Mouse (Mus musculus) midbrain, embryonic 10.5 days (tissue): ENCODE measurements around the gene Adam11. TPM values are rescaled to one million over a fixed set of nuclear protein-coding genes. Genes with fewer than 3 reads are reported as not detected.
A peak's percentile ranks its signal among the peaks of the same experiment; 100 is the strongest.

ENCODE experiments used
- DNase-seq: peaks from one replicate; pipeline ENCODE4 v3.0.0-alpha.2; 2017; ENCODE audit warnings: low spot score
- H3K27ac ChIP-seq: fragments of 300-500 bp; sonication (generic); replicated peaks from 2 replicates; pipeline ENCODE4 v1.5.1; 2016; ENCODE audit warnings: mild to moderate bottlenecking
- H3K27me3 ChIP-seq: fragments of 300-500 bp; sonication (generic); 2 replicates; pipeline ENCODE4 v1.6.1; 2016; ENCODE audit warnings: low read depth, mild to moderate bottlenecking; ENCODE audit not compliant: poor library complexity, severe bottlenecking
- H3K36me3 ChIP-seq: fragments of 300-500 bp; sonication (generic); 2 replicates; pipeline ENCODE4 v1.6.1; 2016; ENCODE audit warnings: mild to moderate bottlenecking, moderate library complexity
- H3K4me1 ChIP-seq: fragments of 300-500 bp; sonication (generic); 2 replicates; pipeline ENCODE4 v1.6.1; 2016
- H3K4me3 ChIP-seq: fragments of 300-500 bp; sonication (generic); 2 replicates; pipeline ENCODE4 v1.5.1; 2016; ENCODE audit warnings: mild to moderate bottlenecking, moderate library complexity
- H3K9me3 ChIP-seq: fragments of 300-500 bp; sonication (generic); replicated peaks from 2 replicates; pipeline ENCODE4 v1.6.1; 2016; ENCODE audit warnings: mild to moderate bottlenecking
- WGBS: fragments of 180-500 bp; shearing (Covaris S2); methylation state at CpG from one replicate; pipeline ENCODE4 v1.1.7; 2016; 5-methylcytosine and 5-hydroxymethylcytosine counted together
- polyA plus RNA-seq: library from polyadenylated mRNA; unstranded; fragments of >200 nt; fragmentation: Nextera tagmentation; extraction: Ambion mirVana; gene quantifications from 2 replicates; pipeline ENCODE4 v1.2.1, GENCODE M21; 2016

Gene Adam11
- polyA plus RNA-seq, 1 experiment from 2014 or later = 10.7 TPM

- Histone ChIP-seq H3K9me3 (no peaks in the 10 kb centered on the region), H3K4me3 (peak overlapping the region; percentile 81), H3K27me3 (peaks cover 70% of the 10 kb centered on the region), H3K36me3 (no peaks in the 10 kb centered on the region), H3K4me1 (peaks cover 30% of the 10 kb centered on the region), H3K27ac (peak overlapping the region; percentile 85)
- no peak for DNase-seq
- WGBS = 16% methylated on average over 6 of the region's 6 CpGs
Measured at GRCm38 (mm10) chr11:102760805-102761308, 382 bp upstream of the Adam11 start.

- Histone ChIP-seq H3K4me1 (peaks cover 37% of the 10 kb centered on the region), H3K9me3 (no peaks in the 10 kb centered on the region), H3K4me3 (peak overlapping the region; percentile 81), H3K27me3 (peaks cover 69% of the 10 kb centered on the region), H3K27ac (peak overlapping the region; percentile 85), H3K36me3 (no peaks in the 10 kb centered on the region)
- no peak for DNase-seq
- WGBS = 6% methylated on average over 15 of the region's 15 CpGs
Measured at GRCm38 (mm10) chr11:102762248-102762647, 1.0 kb downstream of the Adam11 start.

GRCm38 (mm10) chr11:102763009-102763767, 1.9 kb downstream of the Adam11 start:
- H3K9me3 ChIP-seq = no peaks in the 10 kb centered on the region
- no peak overlapping the region for H3K27ac ChIP-seq
- peaks cover 60% of the 10 kb centered on the region for H3K27me3 ChIP-seq
- no peaks in the 10 kb centered on the region for H3K36me3 ChIP-seq
- H3K4me1 ChIP-seq = peaks cover 47% of the 10 kb centered on the region
- no peak overlapping the region for H3K4me3 ChIP-seq
- DNase-seq = no peak
- WGBS = 52% methylated on average over 11 of the region's 11 CpGs

- H3K27ac ChIP-seq = no peak overlapping the region
- no peak for DNase-seq
- peaks cover 49% of the 10 kb centered on the region for H3K27me3 ChIP-seq
- no peaks in the 10 kb centered on the region for H3K9me3 ChIP-seq
- no peak overlapping the region for H3K4me3 ChIP-seq
- WGBS = 87% methylated on average over 5 of the region's 5 CpGs
- no peaks in the 10 kb centered on the region for H3K36me3 ChIP-seq
- peaks cover 69% of the 10 kb centered on the region for H3K4me1 ChIP-seq
Measured at GRCm38 (mm10) chr11:102765416-102765815, 4.2 kb downstream of the Adam11 start.

- H3K27me3 ChIP-seq = peaks cover 47% of the 10 kb centered on the region
- peak overlapping the region; percentile 59; the same call in 1 of the 2 replicates for H3K27ac ChIP-seq
- H3K4me1 ChIP-seq = peaks cover 71% of the 10 kb centered on the region
- H3K36me3 ChIP-seq = no peaks in the 10 kb centered on the region
- no peaks in the 10 kb centered on the region for H3K9me3 ChIP-seq
- 67% methylated on average over 6 of the region's 6 CpGs for WGBS
- no peak for DNase-seq
- H3K4me3 ChIP-seq = no peak overlapping the region
Measured at GRCm38 (mm10) chr11:102767055-102767670, 5.9 kb downstream of the Adam11 start.

GRCm38 (mm10) chr11:102769141-102769540, 7.9 kb downstream of the Adam11 start:
- no peaks in the 10 kb centered on the region for H3K9me3 ChIP-seq
- peak overlapping the region; percentile 57; the same call in 1 of the 2 replicates for H3K27ac ChIP-seq
- H3K36me3 ChIP-seq = no peaks in the 10 kb centered on the region
- H3K27me3 ChIP-seq = peaks cover 29% of the 10 kb centered on the region
- no peak for DNase-seq
- H3K4me1 ChIP-seq = peaks cover 77% of the 10 kb centered on the region
- no peak overlapping the region for H3K4me3 ChIP-seq
- 82% methylated on average over 6 of the region's 6 CpGs for WGBS

GRCm38 (mm10) chr11:102769993-102770661, 8.9 kb downstream of the Adam11 start:
- Histone ChIP-seq H3K9me3 (no peaks in the 10 kb centered on the region), H3K36me3 (no peaks in the 10 kb centered on the region), H3K27me3 (peaks cover 31% of the 10 kb centered on the region), H3K4me1 (peaks cover 86% of the 10 kb centered on the region), H3K27ac (0 out of 2 replicates have a peak overlapping the region, but pooled peaks have one; percentile 17), H3K4me3 (no peak overlapping the region)
- WGBS = 87% methylated on average over 12 of the region's 12 CpGs
- DNase-seq = no peak

- H3K4me1 ChIP-seq = peaks cover 93% of the 10 kb centered on the region
- peaks cover 6% of the 10 kb centered on the region; the same call in 1 of the 2 replicates for H3K36me3 ChIP-seq
- H3K9me3 ChIP-seq = no peaks in the 10 kb centered on the region
- peak overlapping the region; percentile 91; the same call in 1 of the 2 replicates for H3K27ac ChIP-seq
- H3K27me3 ChIP-seq = peaks cover 39% of the 10 kb centered on the region
- H3K4me3 ChIP-seq = no peak overlapping the region
- WGBS = 49% methylated on average over 15 of the region's 15 CpGs
- no peak for DNase-seq
Measured at GRCm38 (mm10) chr11:102770662-102771435, 9.6 kb downstream of the Adam11 start.

- H3K9me3 ChIP-seq = no peaks in the 10 kb centered on the region
- DNase-seq = no peak
- H3K4me1 ChIP-seq = peaks cover 86% of the 10 kb centered on the region
- peak overlapping the region; percentile 23; the same call in 1 of the 2 replicates for H3K4me3 ChIP-seq
- peak overlapping the region; percentile 91 for H3K27ac ChIP-seq
- 22% methylated on average over 16 of the region's 16 CpGs for whole genome bisulfite sequencing
- peaks cover 51% of the 10 kb centered on the region for H3K27me3 ChIP-seq
- peaks cover 18% of the 10 kb centered on the region for H3K36me3 ChIP-seq
Measured at GRCm38 (mm10) chr11:102771916-102772714, 10.9 kb downstream of the Adam11 start.

- Histone ChIP-seq H3K27me3 (peaks cover 58% of the 10 kb centered on the region), H3K36me3 (peaks cover 21% of the 10 kb centered on the region), H3K4me1 (peaks cover 84% of the 10 kb centered on the region), H3K27ac (peak overlapping the region; percentile 91), H3K4me3 (peak overlapping the region; percentile 23; the same call in 1 of the 2 replicates), H3K9me3 (no peaks in the 10 kb centered on the region)
- peak; percentile 42 for DNase-seq
- whole genome bisulfite sequencing = 67% methylated on average over 18 of the region's 18 CpGs
Measured at GRCm38 (mm10) chr11:102772771-102773700, 11.8 kb downstream of the Adam11 start.
